Mouse (Mus musculus): ENCODE measurements around the gene Gm11037.

GRCm38 (mm10) chr2:131128636-131129157, 4.6 kb upstream of the Gm11037 start:
- TF ChIP-seq CTCF (IDR thresholded peaks at IDR 0.05; ENCODE audit: borderline replicate concordance, insufficient read depth, low read length): no peak
- TF ChIP-seq POLR2A (IDR thresholded peaks at IDR 0.05; ENCODE audit: low read depth, low read length): no peak

All from embryonic fibroblast, embryonic 13.5 days (primary cell).